Mouse (Mus musculus) CD4-positive, CD25-positive, alpha-beta regulatory T cell, adult 4 months (primary cell): ENCODE results near the gene Nme1. TPM values are rescaled to one million over a fixed set of nuclear protein-coding genes. Genes with fewer than 3 reads are reported as not detected.
"Not testable (repeated sequence)": the region's sequence is repeated elsewhere in the genome, so short reads cannot be mapped to it uniquely, and the experiment has no call there.

Experiments
- ATAC-seq: one replicate; pipeline ENCODE4 v1.8.0; 2017
- polyA plus RNA-seq, 2 experiments: library from polyadenylated mRNA; unstranded; fragments of 100-300 nt; shearing (Covaris generic); gene quantifications; one replicate each; pipeline ENCODE4 v1.2.1; 2017

Nme1 gene
- polyA plus RNA-seq, 2 experiments from 2014 or later, result 119 to 260 TPM

DNA sequence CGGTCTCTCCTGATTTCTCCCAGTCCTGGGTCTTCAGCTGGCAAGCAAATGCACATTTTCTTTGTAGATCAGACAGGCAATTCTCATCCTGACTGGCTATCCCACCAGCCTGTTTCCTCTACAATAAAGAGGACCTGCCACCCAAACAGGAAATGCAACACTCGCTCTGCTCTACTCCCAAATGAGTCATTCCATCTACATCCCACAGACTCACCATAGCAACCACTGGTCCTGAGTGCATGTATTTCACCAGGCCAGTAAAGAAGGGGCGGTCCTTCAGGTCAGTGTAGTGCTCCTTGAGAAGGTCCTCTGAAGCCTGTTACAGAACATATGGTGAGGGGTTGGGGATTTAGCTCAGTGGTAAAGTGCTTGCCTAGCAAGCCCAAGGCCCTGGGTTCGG, 5.3 kb downstream of the Nme1 start:
- no peak for ATAC-seq

DNA sequence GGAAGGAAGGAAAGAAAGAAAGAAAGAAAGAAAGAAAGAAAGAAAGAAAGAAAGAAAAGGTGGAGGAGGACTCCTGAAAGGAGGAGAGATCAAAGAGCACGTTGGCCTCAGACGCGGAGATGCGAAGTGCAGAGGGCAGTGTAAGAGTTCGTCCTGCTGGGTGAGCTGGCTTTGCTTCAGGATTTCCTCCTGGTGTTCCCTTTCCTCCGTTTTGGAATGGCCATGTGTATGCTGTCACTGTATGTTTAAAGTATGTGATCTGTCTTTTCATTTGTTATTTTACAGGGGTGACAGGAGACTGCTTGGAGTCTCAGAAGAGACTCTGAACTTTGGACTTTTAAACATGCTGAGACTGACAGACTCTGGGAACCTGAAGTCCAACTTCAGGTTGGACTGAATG, 6.8 kb downstream of the Nme1 start:
- no peak for ATAC-seq

DNA sequence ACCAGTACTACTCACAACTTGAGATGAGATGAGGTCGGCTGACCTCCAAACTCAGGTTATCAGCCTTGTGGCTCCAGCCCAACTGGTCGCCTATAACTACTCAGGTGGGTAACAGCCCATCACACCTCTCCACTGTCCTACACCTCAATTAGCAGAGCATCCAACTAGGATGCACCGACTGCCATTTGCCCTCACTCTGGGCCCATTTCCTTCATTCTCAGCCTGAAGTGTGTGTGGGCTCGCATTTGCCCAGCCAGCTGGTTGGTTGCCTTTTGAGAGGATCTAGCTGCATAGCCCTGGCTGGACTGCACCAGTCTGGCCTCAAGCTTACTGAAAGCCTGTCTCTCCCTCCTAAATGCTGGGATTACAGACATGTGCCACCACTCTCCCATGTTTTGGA, 10.6 kb downstream of the Nme1 start:
- no peak for ATAC-seq

DNA sequence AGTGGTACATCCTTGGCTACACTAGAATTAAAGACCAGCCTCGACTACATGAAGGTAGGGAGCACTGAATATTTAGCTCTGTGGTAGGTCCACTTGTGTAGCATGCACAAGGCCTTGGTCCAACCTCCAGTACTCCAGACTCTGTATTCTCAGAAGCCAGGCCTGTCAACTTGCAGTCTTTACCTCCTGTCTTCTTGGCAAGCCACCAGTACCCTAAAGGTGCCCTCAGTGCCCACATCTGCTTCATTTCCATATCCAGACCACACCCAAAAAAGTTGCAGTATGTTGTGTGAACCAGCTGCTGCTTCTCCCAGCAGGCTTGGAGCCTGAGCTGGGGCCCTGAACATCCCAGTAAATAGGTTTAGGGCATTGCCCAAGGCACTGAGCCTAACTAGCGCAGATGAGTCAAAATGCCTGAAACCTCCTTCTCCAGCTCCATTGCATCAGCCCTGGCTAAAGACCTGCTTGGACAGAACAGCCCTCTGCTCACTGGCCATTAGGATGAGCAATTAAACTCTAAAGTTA, 11.2 kb downstream of the Nme1 start:
- ATAC-seq, result no peak

DNA sequence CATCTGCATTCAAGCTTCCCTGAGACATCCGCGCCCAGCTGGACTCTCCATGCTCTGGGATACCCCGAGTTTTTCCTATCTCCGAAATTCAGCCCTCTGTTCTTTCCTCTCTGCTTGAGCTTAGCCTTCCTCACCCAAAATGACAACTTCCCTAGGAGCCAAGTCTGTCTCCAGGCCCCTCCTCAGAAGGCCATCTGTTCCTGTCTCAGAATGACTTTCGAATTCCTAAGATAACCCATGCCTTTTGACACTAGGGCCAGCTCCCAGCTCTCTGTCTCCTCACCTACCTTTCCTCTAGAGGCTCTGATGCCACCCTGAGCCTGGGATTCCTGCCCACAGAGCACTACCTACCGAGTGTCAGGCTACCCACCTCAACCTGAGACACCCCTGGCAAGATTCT, 12.2 kb downstream of the Nme1 start, which contains the start of gene Nme2:
TSS of gene Nme2 (minus strand) at position 101 of the 400 bp plus-strand sequence.
- peak; percentile 4 for ATAC-seq

DNA sequence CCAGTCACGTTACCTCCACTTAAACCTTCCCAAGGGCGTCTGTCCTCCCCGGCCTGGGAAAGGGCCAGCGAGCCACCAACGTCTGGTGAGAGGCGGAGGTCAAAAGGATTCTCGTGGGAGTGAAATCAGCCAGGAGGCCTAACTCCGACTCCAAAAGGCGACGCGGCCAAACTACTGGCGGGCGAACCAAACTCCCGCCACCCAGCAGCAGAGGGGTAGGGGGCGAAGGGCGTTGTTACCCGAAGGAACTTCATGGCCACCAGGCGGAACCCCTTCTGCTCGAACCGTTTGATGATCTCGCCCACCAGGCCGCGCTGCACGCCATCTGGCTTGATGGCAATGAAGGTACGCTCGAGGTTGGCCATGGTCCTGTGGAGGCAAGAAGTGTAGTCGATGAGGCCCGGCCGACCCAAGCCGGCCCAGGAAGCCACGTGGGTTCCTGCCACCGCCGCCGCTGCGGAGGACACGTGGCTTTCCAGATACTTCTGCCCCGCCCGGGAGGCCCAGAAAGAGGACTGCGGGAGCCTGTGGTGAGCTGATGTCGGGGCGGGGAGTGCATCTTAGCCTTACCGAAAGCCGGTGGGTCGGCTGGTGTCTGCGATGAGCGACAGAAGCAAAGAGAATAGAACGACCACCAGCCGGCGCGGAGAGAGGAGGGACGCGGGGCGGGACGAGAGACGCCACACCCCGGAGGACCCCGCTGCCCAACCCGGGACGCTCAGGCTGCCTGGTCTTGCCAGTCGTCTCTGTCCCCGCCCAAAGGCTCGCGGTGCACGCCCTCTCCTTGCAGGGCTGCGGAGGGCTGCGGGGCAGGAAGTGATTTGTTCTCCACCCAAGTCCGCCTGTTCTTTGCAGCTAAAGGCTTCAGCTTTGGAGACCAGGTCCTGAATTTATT, 12.8 kb downstream of the Nme1 start:
- peak; percentile 99 for ATAC-seq

DNA sequence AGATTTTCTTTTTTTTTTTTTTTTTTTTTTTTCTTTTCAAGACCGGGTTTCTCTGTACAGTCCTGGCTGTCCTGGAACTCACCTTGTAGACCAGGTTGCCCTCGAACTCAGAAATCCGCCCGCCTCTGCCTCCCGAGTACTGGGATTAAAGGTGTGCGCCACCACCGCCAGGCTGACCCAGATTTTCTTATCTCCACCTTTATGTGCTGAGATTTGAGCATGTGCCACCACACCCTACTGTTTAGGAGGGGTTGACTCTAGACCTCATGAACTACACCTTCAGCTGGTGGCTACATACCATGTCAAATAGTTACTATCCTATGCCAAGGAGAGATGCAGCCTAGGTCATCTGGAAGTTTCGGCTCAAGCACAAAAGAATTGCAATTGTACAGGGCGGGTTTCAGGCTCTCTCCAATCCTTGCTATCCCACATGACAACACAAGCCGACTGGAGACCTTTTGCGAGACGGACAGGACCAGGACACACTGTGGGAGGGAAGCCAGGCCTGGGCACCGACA, 13.5 kb downstream of the Nme1 start:
- no peak for ATAC-seq

DNA sequence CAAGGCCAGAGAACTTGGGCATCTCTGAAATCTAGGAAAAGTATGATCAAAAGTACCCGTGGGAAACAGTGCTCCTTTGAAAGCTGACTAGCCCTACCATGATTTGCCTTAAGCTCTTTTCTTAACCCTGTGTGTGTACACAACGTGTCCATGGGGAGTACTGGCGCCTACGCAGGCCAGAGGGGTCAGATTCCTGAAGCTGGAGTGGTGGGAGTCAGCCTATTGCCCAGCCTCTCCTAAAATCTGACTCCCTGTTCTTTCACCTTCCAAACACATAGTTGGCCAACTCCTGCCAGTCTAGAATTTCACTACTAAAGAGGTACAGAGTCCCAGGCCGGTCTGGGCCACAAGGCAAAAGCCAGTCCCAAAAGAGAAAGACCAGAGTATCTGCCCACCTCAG, 15.9 kb downstream of the Nme1 start:
- ATAC-seq, result no peak

DNA sequence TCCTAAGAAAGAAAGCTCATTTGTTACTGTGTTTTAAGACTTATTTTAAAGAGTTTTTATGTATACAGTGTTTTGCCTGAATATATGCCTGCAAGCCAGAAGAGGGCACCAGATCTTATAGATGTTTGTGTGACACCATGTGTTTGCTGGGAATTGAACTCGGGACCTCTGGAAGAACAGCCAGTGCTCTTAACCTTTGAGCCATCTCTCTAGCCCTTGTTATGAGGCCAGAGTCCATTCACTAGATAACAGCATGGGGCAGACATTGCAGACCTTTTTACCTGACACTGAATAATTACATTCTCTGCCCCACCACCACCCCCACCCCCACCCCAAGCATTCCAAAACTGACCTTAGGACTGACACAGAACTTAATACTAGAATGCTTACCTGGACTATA, 18.3 kb downstream of the Nme1 start:
- no peak for ATAC-seq

DNA sequence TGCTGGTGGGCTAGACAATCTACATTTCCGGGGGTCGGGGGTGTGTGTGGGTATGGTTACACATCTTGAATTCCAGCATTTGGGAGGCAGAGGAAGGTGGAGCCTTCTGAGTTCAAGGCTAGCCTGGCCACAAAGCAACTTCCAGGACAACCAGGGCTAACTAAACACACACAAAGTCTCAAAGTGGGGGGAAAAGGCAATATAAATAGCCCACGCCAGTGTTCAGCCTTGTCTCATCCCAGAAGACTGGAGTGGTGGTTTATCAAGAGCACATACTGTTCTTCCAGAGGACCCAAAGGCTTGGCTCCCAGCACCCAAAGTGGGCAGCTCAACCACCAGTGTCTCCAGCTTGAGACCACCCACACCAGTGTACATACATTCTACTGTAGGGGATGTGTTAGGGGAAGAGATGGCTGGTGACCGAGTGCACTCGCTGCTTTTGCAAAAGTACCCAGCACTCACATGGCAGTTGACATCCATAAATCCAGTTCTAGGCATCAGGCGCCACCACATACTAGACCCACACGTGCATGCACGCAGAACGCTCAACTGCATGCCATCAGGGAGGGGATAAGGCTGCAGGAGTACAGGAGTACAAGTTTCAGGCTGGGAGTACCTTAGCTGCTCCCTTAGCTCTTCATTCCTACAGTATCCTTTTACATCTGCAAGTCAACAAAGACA, 19.3 kb downstream of the Nme1 start:
- no peak for ATAC-seq

DNA sequence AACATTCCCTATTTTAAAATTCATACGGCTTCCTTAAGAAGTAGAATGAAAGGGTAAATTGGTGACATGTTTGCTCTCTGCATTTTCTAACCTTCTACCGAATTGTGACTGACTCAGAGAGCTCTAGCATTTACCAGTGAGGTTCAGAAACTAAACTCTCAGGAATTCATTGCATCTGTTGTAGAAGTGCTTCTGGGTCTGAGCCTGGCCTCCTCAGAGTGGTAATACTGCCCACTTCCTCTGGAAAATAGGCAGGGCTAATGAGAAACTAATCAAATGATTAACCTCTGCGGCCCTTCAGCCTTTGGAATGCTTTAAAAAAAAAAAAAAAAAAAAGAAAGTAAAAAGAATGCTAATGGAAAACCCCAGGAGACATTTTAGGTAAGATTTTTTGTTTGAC, 23.3 kb downstream of the Nme1 start:
- no peak for ATAC-seq

DNA sequence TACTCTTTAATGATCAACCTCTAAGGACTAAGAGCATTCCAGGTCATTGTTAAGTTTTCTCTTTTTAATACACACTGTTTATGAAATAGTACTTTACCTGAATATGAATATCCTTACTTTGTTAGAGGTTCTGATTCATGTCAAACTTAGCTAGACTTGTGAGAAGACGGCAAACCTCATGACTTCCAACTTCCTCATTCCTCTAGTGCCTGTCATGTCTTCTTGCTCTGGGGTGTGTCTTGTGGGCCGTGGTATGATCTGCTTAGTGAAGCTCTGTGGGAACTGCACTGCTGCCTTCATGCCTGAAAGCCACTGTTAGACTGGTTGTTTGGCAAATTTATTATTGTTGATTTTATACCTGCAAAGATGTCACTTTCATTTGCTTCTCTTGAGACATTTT, 27.4 kb downstream of the Nme1 start:
- ATAC-seq, result no peak

DNA sequence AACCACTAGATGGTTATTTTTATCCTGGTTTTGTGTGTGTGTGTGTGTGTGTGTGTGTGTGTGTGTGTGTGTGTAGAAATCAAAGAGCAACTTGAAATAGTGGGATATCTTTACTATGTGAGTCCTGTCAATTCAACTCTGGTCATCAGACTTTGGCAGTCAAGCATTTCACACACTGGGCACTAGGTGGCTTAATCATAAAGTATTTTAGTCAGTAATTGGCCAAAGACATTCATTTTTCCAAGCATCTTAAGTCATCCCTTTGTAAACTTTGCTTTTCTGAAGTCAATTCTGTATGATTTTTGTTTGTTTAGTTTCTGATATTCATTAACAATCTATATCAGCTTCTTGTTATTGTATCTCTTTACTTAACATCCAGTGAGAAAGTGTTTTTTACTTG, 39.2 kb downstream of the Nme1 start:
- no peak for ATAC-seq

DNA sequence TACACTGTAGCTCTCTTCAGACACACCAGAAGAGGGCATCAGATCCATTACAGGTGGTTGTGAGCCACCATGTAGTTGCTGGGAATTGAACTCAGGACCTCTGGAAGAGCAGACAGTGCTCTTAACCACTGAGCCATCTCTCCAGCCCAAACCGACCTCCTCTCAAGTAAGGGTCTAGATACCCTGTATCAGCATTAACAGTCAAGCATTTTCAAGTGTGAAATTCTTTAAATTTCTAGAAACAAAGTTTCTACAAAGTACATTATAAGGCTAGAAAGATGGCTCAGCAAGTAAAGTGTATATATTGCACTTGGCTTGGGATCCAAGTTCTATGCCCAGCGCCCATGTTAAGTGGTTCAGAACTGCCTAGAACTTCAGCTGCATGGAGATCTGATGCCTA, 53.3 kb downstream of the Nme1 start:
- not testable (repeated sequence) for ATAC-seq

DNA sequence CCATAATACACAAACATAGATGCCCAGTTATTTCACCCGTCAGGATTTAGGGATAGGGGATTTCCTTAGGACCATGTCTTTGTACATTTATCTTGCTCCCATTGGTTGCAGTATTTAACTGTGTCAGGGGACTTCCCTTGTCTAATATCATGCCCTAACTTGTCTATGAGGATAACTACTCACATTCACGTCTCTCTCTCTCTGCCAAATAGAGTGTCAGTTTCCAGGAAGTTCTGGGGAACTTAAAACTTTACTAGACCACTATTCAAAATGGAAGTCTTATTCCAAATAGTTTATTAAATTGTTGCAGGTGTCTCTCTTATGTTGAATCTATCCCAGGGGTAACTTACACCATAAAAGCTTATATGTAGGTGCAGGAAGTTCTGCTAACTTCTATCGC, 56.7 kb downstream of the Nme1 start:
- ATAC-seq, result no peak

DNA sequence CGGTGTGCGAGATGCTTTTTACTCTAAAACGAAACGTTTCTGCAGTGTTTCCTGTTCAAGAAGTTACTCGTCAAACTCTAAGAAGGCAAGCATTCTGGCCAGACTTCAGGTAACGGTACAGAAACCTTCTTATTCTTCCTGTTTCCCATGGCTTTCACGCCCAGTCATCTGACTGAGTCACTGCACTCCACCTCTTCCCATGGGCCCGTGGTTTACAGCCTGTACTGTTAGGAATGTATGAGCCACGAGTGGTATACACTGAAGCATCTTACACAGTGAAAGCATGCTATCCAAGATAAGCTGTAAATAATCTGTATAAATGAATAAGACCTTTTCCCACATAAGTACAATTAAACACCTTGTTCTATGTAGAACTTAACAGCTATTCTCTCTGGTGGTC, 59.5 kb downstream of the Nme1 start:
- no peak for ATAC-seq

DNA sequence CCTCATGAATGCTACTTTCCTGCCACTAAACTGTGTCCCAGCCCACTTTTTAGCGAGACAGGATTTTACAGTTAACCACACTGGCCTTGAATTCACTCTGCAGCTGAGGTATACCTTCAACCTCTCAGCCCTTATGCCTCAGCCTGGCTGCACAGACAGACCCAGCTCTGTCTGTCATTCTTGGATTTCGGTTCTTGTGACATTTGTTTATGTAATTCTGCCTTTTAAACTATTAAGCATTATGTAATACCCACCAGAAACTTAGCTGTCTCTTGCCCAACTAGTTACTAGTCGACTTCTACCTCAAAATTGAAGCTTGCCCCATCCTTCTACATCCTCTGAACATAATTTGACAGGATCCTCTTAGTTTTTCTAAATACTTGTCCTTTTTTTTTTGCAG, 60.5 kb downstream of the Nme1 start:
- no peak for ATAC-seq

Other genes starting within 250 kb of the Nme1 start
- 10 to 100 TPM; 10.7 to 17.6 TPM for gene Utp18, start 82.8 kb downstream of the Nme1 start, polyA plus RNA-seq
- 10 to 100 TPM; 30.9 to 38.9 TPM for gene Mbtd1, start 82.7 kb downstream of the Nme1 start, polyA plus RNA-seq
- 100 to 1,000 TPM; 116 to 398 TPM for gene Nme2, start 12.3 kb downstream of the Nme1 start, polyA plus RNA-seq
- gene Gm20390, start 228 bp downstream of the Nme1 start, polyA plus RNA-seq, result 100 to 1,000 TPM in 1 of 2 experiments, 10 to 100 TPM in 1; 26.7 to 265 TPM
- 10 to 100 TPM; 14.9 to 20.3 TPM for gene Spag9, start 27.6 kb upstream of the Nme1 start, polyA plus RNA-seq
- gene Tob1, start 242.9 kb upstream of the Nme1 start, polyA plus RNA-seq, result 1 to 10 TPM; 4.7 to 8.9 TPM